16 mouse cellular contexts compared by ENCODE assay signal in the genomic region with DNA sequence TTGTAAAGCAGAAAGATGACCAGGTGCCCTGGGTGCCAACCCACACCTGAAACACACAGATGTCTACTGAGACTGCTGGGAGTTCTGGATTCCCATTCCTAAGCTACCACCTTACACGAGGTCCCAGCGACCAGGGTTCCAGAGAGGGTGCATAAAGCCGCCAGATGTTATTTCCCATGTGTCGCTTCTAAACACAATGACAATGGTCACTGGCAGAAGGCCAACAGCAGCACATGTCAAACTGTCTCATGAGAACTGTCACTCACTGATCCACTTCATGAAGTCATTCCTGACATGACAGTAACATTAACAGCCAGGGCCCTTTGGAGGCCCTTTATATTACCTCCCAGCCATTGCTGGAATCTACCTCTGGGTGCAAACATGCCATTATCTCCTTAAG.
DNase-seq lines count a peak whose midpoint lies in the region; ATAC-seq and TF ChIP-seq lines count a peak whose summit lies in the region.
"Had no signal": no experiment of that assay in that cellular context is flagged by ENCODE, and none has a peak within 500 bp of the region (broad histone marks: within the 10 kb centered on the region; RNA-seq: fewer than 3 reads in every experiment).

No protein-coding gene starts in this region.

- H3K36me3 ChIP-seq in heart, embryonic 12.5 days: no peaks in the 10 kb centered on the region
- H3K36me3 ChIP-seq in neural tube, embryonic 14.5 days (ENCODE audit: control insufficient read depth, insufficient read depth, low read length): no peaks in the 10 kb centered on the region
- H3K36me3 ChIP-seq in hindbrain, postnatal 0 days (ENCODE audit: insufficient read depth, low read length): no peaks in the 10 kb centered on the region
- H3K36me3 ChIP-seq: G1E had no signal

- TF ChIP-seq CTCF in hindbrain, postnatal 0 days (IDR thresholded peaks at IDR 0.05; ENCODE audit: low read depth): no peak

- intact Hi-C loops in heart, postnatal 14 days (cut with DNase I): no loop called here

- peaks cover 47% of the 10 kb centered on the region for H3K4me1 ChIP-seq in heart, embryonic 12.5 days (replicated peaks)
- peaks cover 7% of the 10 kb centered on the region; the same call in 1 of the 2 replicates for H3K4me1 ChIP-seq in neural tube, embryonic 14.5 days (ENCODE audit: control insufficient read depth, insufficient read depth, low read length)
- no peaks in the 10 kb centered on the region for H3K4me1 ChIP-seq in hindbrain, postnatal 0 days (ENCODE audit: insufficient read depth, low read length)

- ATAC-seq in heart, embryonic 12.5 days (ENCODE audit: insufficient number of reproducible peaks, low FRiP score): peak; percentile 20; the same call in 1 of the 2 replicates
- ATAC-seq in neural tube, embryonic 14.5 days (ENCODE audit: low read depth): peak; percentile 48; the same call in 1 of the 2 replicates
- no peak for ATAC-seq in hindbrain, postnatal 0 days
- ATAC-seq: inflammation-experienced regulatory T-cells, adult 6 months had no signal

- H3K4me3 ChIP-seq in heart, embryonic 12.5 days: no peak overlapping the region
- no peak overlapping the region for H3K4me3 ChIP-seq in neural tube, embryonic 14.5 days (ENCODE audit: low read depth, low read length)
- no peak overlapping the region for H3K4me3 ChIP-seq in hindbrain, postnatal 0 days (ENCODE audit: low read length)
- H3K4me3 ChIP-seq: forebrain, embryonic 13.5 days; left cerebral cortex, adult 2 months had no signal

- peak overlapping the region; percentile 14; the same call in 1 of the 2 replicates for H3K4me2 ChIP-seq in heart, embryonic 12.5 days
- H3K4me2 ChIP-seq in neural tube, embryonic 14.5 days (ENCODE audit: low read depth, low read length): no peak overlapping the region
- H3K4me2 ChIP-seq in hindbrain, postnatal 0 days (ENCODE audit: low read depth, low read length): no peak overlapping the region
- H3K4me2 ChIP-seq: forebrain, embryonic 13.5 days; liver, embryonic 11.5 days had no signal

- H3K27me3 ChIP-seq in heart, embryonic 12.5 days (replicated peaks): no peaks in the 10 kb centered on the region
- H3K27me3 ChIP-seq in neural tube, embryonic 14.5 days (ENCODE audit: control insufficient read depth, insufficient read depth, low read length): no peaks in the 10 kb centered on the region
- no peaks in the 10 kb centered on the region for H3K27me3 ChIP-seq in hindbrain, postnatal 0 days (ENCODE audit: insufficient read depth, low read length)
- H3K27me3 ChIP-seq: forebrain, embryonic 13.5 days had no signal

- 49% methylated on average over 4 of the region's 4 CpGs for WGBS in heart, embryonic 12.5 days
- WGBS in neural tube, embryonic 14.5 days: 60% methylated on average over 4 of the region's 4 CpGs
- 56% methylated on average over 4 of the region's 4 CpGs for WGBS in hindbrain, postnatal 0 days

- H3K9me3 ChIP-seq in heart, embryonic 12.5 days (replicated peaks): no peaks in the 10 kb centered on the region
- no peaks in the 10 kb centered on the region for H3K9me3 ChIP-seq in neural tube, embryonic 14.5 days (ENCODE audit: control insufficient read depth, low read length)
- H3K9me3 ChIP-seq in hindbrain, postnatal 0 days (ENCODE audit: low read length): no peaks in the 10 kb centered on the region
- H3K9me3 ChIP-seq: forebrain, embryonic 13.5 days; G1E had no signal

- H3K27ac ChIP-seq in heart, embryonic 12.5 days (ENCODE audit: poor library complexity, severe bottlenecking): peak overlapping the region; percentile 71
- H3K27ac ChIP-seq in neural tube, embryonic 14.5 days (ENCODE audit: low read depth, low read length): no peak overlapping the region
- no peak overlapping the region for H3K27ac ChIP-seq in hindbrain, postnatal 0 days
- H3K27ac ChIP-seq: forebrain, embryonic 13.5 days; left cerebral cortex, adult 2 months had no signal

- no peak overlapping the region for H3K9ac ChIP-seq in heart, embryonic 12.5 days
- H3K9ac ChIP-seq in neural tube, embryonic 14.5 days (replicated peaks; ENCODE audit: low read depth, low read length): no peak overlapping the region
- H3K9ac ChIP-seq in hindbrain, postnatal 0 days (replicated peaks; ENCODE audit: low read length): no peak overlapping the region
- H3K9ac ChIP-seq: forebrain, embryonic 13.5 days had no signal

- DNase-seq in heart, postnatal 14 days: no peak
- DNase-seq in neural tube, embryonic 10.5 days (ENCODE audit: extremely low spot score, low spot score): no peak
- DNase-seq in heart, postnatal 4 days: peak; percentile 49
- DNase-seq in lung, postnatal 4 days: peak; percentile 63 to 68
- no peak for DNase-seq in hindbrain, postnatal 0 days (ENCODE audit: low spot score)
- no peak for DNase-seq in right cerebral cortex, postnatal 4 days
- DNase-seq: adrenal gland, postnatal 36 days; cerebellum, postnatal 25 days; thymus, adult 18-20 months had no signal

Comparison
In these comparisons a context has a peak if more than half of its experiments do, and no peak if none do; other contexts are left out.
1. DNase-seq: peak in heart, postnatal 4 days (single experiment) and lung, postnatal 4 days (2 of 2); none in heart, postnatal 14 days (0 of 2), neural tube, embryonic 10.5 days (single experiment), hindbrain, postnatal 0 days (single experiment) and right cerebral cortex, postnatal 4 days (single experiment).